Mouse (Mus musculus) hindbrain, postnatal 0 days (tissue): ENCODE measurements around the gene Cacnb4. TPM values are rescaled to one million over a fixed set of nuclear protein-coding genes. Genes with fewer than 3 reads are reported as not detected.

Experiments used
- ATAC-seq: fragments of 200-750 bp; cut with Nextera tagmentation; 2 replicates; pipeline ENCODE4 v1.8.0; 2017; ENCODE audit warnings: mild to moderate bottlenecking, moderate TSS enrichment, moderate library complexity
- DNase-seq: peaks from one replicate; pipeline ENCODE4 v3.0.0-alpha.2; 2015; ENCODE audit warnings: low spot score
- H3K27ac ChIP-seq: fragments of 300-500 bp; sonication (generic); 2 replicates; pipeline ENCODE4 v1.5.1; 2014; ENCODE audit warnings: mild to moderate bottlenecking
- H3K27me3 ChIP-seq: fragments of 300-500 bp; sonication (generic); 2 replicates; pipeline ENCODE4 v1.6.1; 2014; ENCODE audit warnings: low read length, mixed read lengths; ENCODE audit not compliant: insufficient read depth
- H3K36me3 ChIP-seq: fragments of 300-500 bp; sonication (generic); 2 replicates; pipeline ENCODE4 v1.6.1; 2014; ENCODE audit warnings: low read length, mixed read lengths; ENCODE audit not compliant: insufficient read depth
- H3K4me1 ChIP-seq: fragments of 300-500 bp; sonication (generic); 2 replicates; pipeline ENCODE4 v1.6.1; 2014; ENCODE audit warnings: antibody characterized with exemption, low read length, mixed read lengths; ENCODE audit not compliant: insufficient read depth
- H3K4me2 ChIP-seq: fragments of 300-500 bp; sonication (generic); 2 replicates; pipeline ENCODE4 v1.6.1; 2014; ENCODE audit warnings: low read depth, mild to moderate bottlenecking, low read length, moderate library complexity, mixed read lengths
- H3K4me3 ChIP-seq: fragments of 300-500 bp; sonication (generic); 2 replicates; pipeline ENCODE4 v1.5.1; 2014; ENCODE audit warnings: low read length
- H3K9ac ChIP-seq: fragments of 300-500 bp; sonication (generic); replicated peaks from 2 replicates; pipeline ENCODE4 v1.6.1; 2014; ENCODE audit warnings: mild to moderate bottlenecking, low read length, moderate library complexity, mixed read lengths
- H3K9me3 ChIP-seq: fragments of 300-500 bp; sonication (generic); 2 replicates; pipeline ENCODE4 v1.6.1; 2016; ENCODE audit warnings: low read length, mixed read lengths
- CTCF ChIP-seq: IDR thresholded peaks from 2 replicates; pipeline ENCODE4 v1.5.1; 2016; ENCODE audit warnings: antibody characterized with exemption, control low read depth, low read depth
- WGBS: fragments of 180-500 bp; shearing (Covaris S2); extraction: QIAGEN DNeasy Blood & Tissue Kit; methylation state at CpG from one replicate; pipeline ENCODE4 v1.1.7; 2014; 5-methylcytosine and 5-hydroxymethylcytosine counted together
- polyA plus RNA-seq: library from polyadenylated mRNA; unstranded; fragments of >200 nt; fragmentation: Nextera tagmentation; extraction: Ambion mirVana; gene quantifications from 2 replicates; pipeline ENCODE4 v1.2.1, GENCODE M21; 2015
- total RNA-seq: library from RNA; depleted of rRNA; stranded (reverse); fragments of >200 nt; gene quantifications from 2 replicates; pipeline ENCODE4 v1.2.3, GENCODE M21; 2014

Gene Cacnb4
- total and polyA plus RNA-seq, 2 experiments from 2014 or later: 9.7 to 12.8 TPM

- no peak overlapping the region for H3K4me2 ChIP-seq
- H3K36me3 ChIP-seq: no peaks in the 10 kb centered on the region
- TF ChIP-seq CTCF: no peak
- H3K4me3 ChIP-seq: no peak overlapping the region
- DNase-seq: no peak
- H3K4me1 ChIP-seq: no peaks in the 10 kb centered on the region
- H3K9me3 ChIP-seq: no peaks in the 10 kb centered on the region
- no peak for ATAC-seq
- H3K27me3 ChIP-seq: no peaks in the 10 kb centered on the region
- WGBS: 87% methylated on average over 3 of the region's 3 CpGs
- H3K9ac ChIP-seq: no peak overlapping the region
- no peak overlapping the region for H3K27ac ChIP-seq
These were observed 101.7 kb downstream of the Cacnb4 start for GRCm38 (mm10) chr2:52574929-52575328.

GRCm38 (mm10) chr2:52572221-52572620, 104.4 kb downstream of the Cacnb4 start:
- no peak overlapping the region for H3K9ac ChIP-seq

GRCm38 (mm10) chr2:52571339-52571968, 105.2 kb downstream of the Cacnb4 start:
- no peak for TF ChIP-seq CTCF
- Histone ChIP-seq H3K27me3 (no peaks in the 10 kb centered on the region), H3K36me3 (no peaks in the 10 kb centered on the region), H3K9ac (no peak overlapping the region), H3K27ac (no peak overlapping the region), H3K9me3 (no peaks in the 10 kb centered on the region), H3K4me2 (no peak overlapping the region), H3K4me1 (no peaks in the 10 kb centered on the region), H3K4me3 (no peak overlapping the region)
- no peak for DNase-seq
- 83% methylated on average over 13 of the region's 13 CpGs for WGBS
- ATAC-seq: no peak

More at GRCm38 (mm10) chr2:52572221-52572620, 104.4 kb downstream of the Cacnb4 start:
- 91% methylated on average over 6 of the region's 6 CpGs for WGBS
- H3K4me3 ChIP-seq: no peak overlapping the region
- H3K9me3 ChIP-seq: no peaks in the 10 kb centered on the region
- TF ChIP-seq CTCF: no peak
- H3K36me3 ChIP-seq: no peaks in the 10 kb centered on the region
- ATAC-seq (no peak), DNase-seq (no peak)
- no peaks in the 10 kb centered on the region for H3K4me1 ChIP-seq
- H3K27ac ChIP-seq: no peak overlapping the region
- no peaks in the 10 kb centered on the region for H3K27me3 ChIP-seq
- H3K4me2 ChIP-seq: no peak overlapping the region

GRCm38 (mm10) chr2:52570781-52571180, 105.8 kb downstream of the Cacnb4 start:
- no peak for TF ChIP-seq CTCF
- Histone ChIP-seq H3K27ac (no peak overlapping the region), H3K36me3 (no peaks in the 10 kb centered on the region), H3K9me3 (no peaks in the 10 kb centered on the region), H3K4me3 (no peak overlapping the region), H3K4me2 (no peak overlapping the region), H3K9ac (no peak overlapping the region), H3K27me3 (no peaks in the 10 kb centered on the region), H3K4me1 (no peaks in the 10 kb centered on the region)
- DNase-seq (no peak), ATAC-seq (no peak)
- WGBS: 84% methylated on average over 5 of the region's 5 CpGs

GRCm38 (mm10) chr2:52570171-52570570, 106.5 kb downstream of the Cacnb4 start:
- Histone ChIP-seq H3K9me3 (no peaks in the 10 kb centered on the region), H3K27me3 (no peaks in the 10 kb centered on the region), H3K4me3 (no peak overlapping the region), H3K9ac (no peak overlapping the region), H3K36me3 (no peaks in the 10 kb centered on the region), H3K4me2 (no peak overlapping the region), H3K27ac (no peak overlapping the region), H3K4me1 (no peaks in the 10 kb centered on the region)
- 92% methylated on average over 11 of the region's 11 CpGs for WGBS
- ATAC-seq (no peak), DNase-seq (no peak)
- no peak for TF ChIP-seq CTCF

- Histone ChIP-seq H3K36me3 (no peaks in the 10 kb centered on the region), H3K9me3 (no peaks in the 10 kb centered on the region), H3K4me3 (no peak overlapping the region), H3K27me3 (no peaks in the 10 kb centered on the region), H3K27ac (no peak overlapping the region), H3K9ac (no peak overlapping the region), H3K4me1 (no peaks in the 10 kb centered on the region), H3K4me2 (no peak overlapping the region)
- no peak for TF ChIP-seq CTCF
- ATAC-seq (no peak), DNase-seq (no peak)
- 82% methylated on average over 3 of the region's 3 CpGs for WGBS
These were observed 108.5 kb downstream of the Cacnb4 start for GRCm38 (mm10) chr2:52568131-52568530.

- WGBS: 76% methylated on average over 3 of the region's 3 CpGs
- TF ChIP-seq CTCF: no peak
These were observed 109.2 kb downstream of the Cacnb4 start for GRCm38 (mm10) chr2:52567421-52567820.

More at GRCm38 (mm10) chr2:52567421-52567820, 109.2 kb downstream of the Cacnb4 start:
- Histone ChIP-seq H3K9me3 (no peaks in the 10 kb centered on the region), H3K4me3 (no peak overlapping the region), H3K27ac (no peak overlapping the region), H3K4me2 (no peak overlapping the region), H3K36me3 (no peaks in the 10 kb centered on the region), H3K9ac (no peak overlapping the region), H3K4me1 (no peaks in the 10 kb centered on the region), H3K27me3 (no peaks in the 10 kb centered on the region)
- DNase-seq: no peak
- ATAC-seq: no peak
